Mouse (Mus musculus) MEL (cell line): ENCODE results near the gene 9430015G10Rik. TPM values are rescaled to one million over a fixed set of nuclear protein-coding genes. Genes with fewer than 3 reads are reported as not detected.

Experiments used
- DNase-seq: peaks from one replicate; pipeline ENCODE4 v3.0.0; 2011; ENCODE audit warnings: low read depth, low spot score
- H3K27ac ChIP-seq: 2 replicates; pipeline ENCODE4 v1.5.1; 2012; ENCODE audit warnings: low read depth, mild to moderate bottlenecking, control low read depth, low read length, moderate library complexity; ENCODE audit not compliant: control insufficient read depth
- H3K27me3 ChIP-seq, 2 experiments: fragments of 150-350 bp in 1 of 2; sonication (generic) in 1 of 2; 2 replicates each; pipeline ENCODE4 v1.6.1; 2012; ENCODE audit warnings: low read length in 2 of 2, mild to moderate bottlenecking in 2 of 2, improper control_type of control experiment in 1 of 2, moderate library complexity in 1 of 2; ENCODE audit not compliant: insufficient read depth in 2 of 2, control insufficient read depth in 1 of 2
- H3K36me3 ChIP-seq, 2 experiments: 2 replicates each; pipeline ENCODE4 v1.6.1; 2012 to 2014; ENCODE audit warnings: low read length in 2 of 2, improper control_type of control experiment in 1 of 2, inconsistent platforms in 1 of 2, mild to moderate bottlenecking in 1 of 2; ENCODE audit not compliant: insufficient read depth in 2 of 2, control insufficient read depth in 1 of 2
- H3K4me1 ChIP-seq, 2 experiments: fragments of 150-350 bp in 1 of 2; sonication (generic) in 1 of 2; 2 replicates each; pipeline ENCODE4 v1.6.1; 2012; ENCODE audit warnings: low read length in 2 of 2, improper control_type of control experiment in 1 of 2, mild to moderate bottlenecking in 1 of 2; ENCODE audit not compliant: insufficient read depth in 2 of 2, control insufficient read depth in 1 of 2
- H3K4me3 ChIP-seq, 2 experiments: fragments of 150-350 bp in 1 of 2; sonication (generic) in 1 of 2; 2 replicates each; pipeline ENCODE4 v1.5.1; 2012; ENCODE audit warnings: low read depth in 2 of 2, low read length in 2 of 2, mild to moderate bottlenecking in 2 of 2, moderate library complexity in 2 of 2, control low read depth in 1 of 2, improper control_type of control experiment in 1 of 2; ENCODE audit not compliant: control insufficient read depth in 1 of 2, insufficient read depth in 1 of 2
- H3K79me2 ChIP-seq: 2 replicates; pipeline ENCODE4 v1.6.1; 2012; ENCODE audit warnings: mild to moderate bottlenecking, low read length, moderate library complexity; ENCODE audit not compliant: control insufficient read depth, poor library complexity, insufficient read depth
- H3K9ac ChIP-seq: 2 replicates; pipeline ENCODE4 v1.6.1; 2012; ENCODE audit warnings: low read depth, mild to moderate bottlenecking, control low read depth, low read length, moderate library complexity; ENCODE audit not compliant: control insufficient read depth, poor library complexity, severe bottlenecking
- H3K9me3 ChIP-seq: fragments of 150-350 bp; sonication (generic); replicated peaks from 2 replicates; pipeline ENCODE4 v1.6.1; 2012; ENCODE audit warnings: mild to moderate bottlenecking, low read length, improper control_type of control experiment, moderate library complexity; ENCODE audit not compliant: insufficient read depth
- BHLHE40 ChIP-seq: IDR thresholded peaks from 2 replicates; pipeline ENCODE4 v1.6.1; 2012; ENCODE audit warnings: low read depth, mild to moderate bottlenecking, inconsistent platforms, low read length, improper control_type of control experiment, borderline replicate concordance
- CHD1 ChIP-seq: IDR thresholded peaks from 2 replicates; pipeline ENCODE4 v1.6.1; 2012; ENCODE audit warnings: low read depth, mild to moderate bottlenecking, inconsistent platforms, low read length, improper control_type of control experiment
- CHD2 ChIP-seq: IDR thresholded peaks from 2 replicates; pipeline ENCODE4 v1.6.1; 2011; ENCODE audit warnings: low read length, improper control_type of control experiment
- CTCF ChIP-seq, 3 experiments: IDR thresholded peaks in 2 of 3; conservative IDR thresholded peaks in 1 of 3; 2 replicates each; pipeline ENCODE4 v1.5.1; 2011 to 2012; ENCODE audit warnings: low read length in 3 of 3, low read depth in 2 of 3, mild to moderate bottlenecking in 2 of 3, improper control_type of control experiment in 1 of 3, inconsistent platforms in 1 of 3, mixed read lengths in 1 of 3, moderate library complexity in 1 of 3; ENCODE audit not compliant: control insufficient read depth in 1 of 3, insufficient read depth in 1 of 3, poor library complexity in 1 of 3, severe bottlenecking in 1 of 3
- ELF1 ChIP-seq: IDR thresholded peaks from 2 replicates; pipeline ENCODE4 v1.6.1; 2014; ENCODE audit warnings: low read depth, mild to moderate bottlenecking, inconsistent platforms, low read length, improper control_type of control experiment, moderate library complexity
- EP300 ChIP-seq, 2 experiments: IDR thresholded peaks; 2 replicates each; pipeline ENCODE4 v1.6.1; 2011; ENCODE audit warnings: improper control_type of control experiment in 2 of 2, low read length in 2 of 2, low read depth in 1 of 2, mild to moderate bottlenecking in 1 of 2
- ETS1 ChIP-seq: IDR thresholded peaks from 2 replicates; pipeline ENCODE4 v1.6.1; 2012; ENCODE audit warnings: low read depth, mild to moderate bottlenecking, inconsistent platforms, low read length, improper control_type of control experiment, moderate library complexity
- GABPA ChIP-seq: IDR thresholded peaks from 2 replicates; pipeline ENCODE4 v1.6.1; 2012; ENCODE audit warnings: low read depth, mild to moderate bottlenecking, inconsistent platforms, low read length, improper control_type of control experiment, moderate library complexity
- GATA1 ChIP-seq: IDR thresholded peaks from 2 replicates; pipeline ENCODE4 v1.6.1; 2011; ENCODE audit warnings: low read depth, low read length, improper control_type of control experiment
- JUND ChIP-seq: IDR thresholded peaks from 2 replicates; pipeline ENCODE4 v1.6.1; 2011; ENCODE audit warnings: low read depth, mild to moderate bottlenecking, improper control_type of control experiment, low read length
- KAT2A ChIP-seq: conservative IDR thresholded peaks from 2 replicates; pipeline ENCODE4 v1.6.1; 2012; ENCODE audit warnings: low read depth, low read length, improper control_type of control experiment, inconsistent platforms
- MAFK ChIP-seq: IDR thresholded peaks from 2 replicates; pipeline ENCODE4 v1.6.1; 2011; ENCODE audit warnings: low read depth, mild to moderate bottlenecking, low read length, improper control_type of control experiment, borderline replicate concordance
- MAX ChIP-seq: IDR thresholded peaks from 2 replicates; pipeline ENCODE4 v1.6.1; 2011; ENCODE audit warnings: low read length, improper control_type of control experiment
- MAZ ChIP-seq: IDR thresholded peaks from 2 replicates; pipeline ENCODE4 v1.6.1; 2012; ENCODE audit warnings: low read depth, mild to moderate bottlenecking, inconsistent platforms, low read length, improper control_type of control experiment
- MEF2A ChIP-seq: IDR thresholded peaks from 2 replicates; pipeline ENCODE4 v1.6.1; 2014; ENCODE audit warnings: low read depth, mild to moderate bottlenecking, inconsistent platforms, low read length, improper control_type of control experiment; ENCODE audit not compliant: poor library complexity, insufficient replicate concordance, severe bottlenecking; ENCODE audit errors: extremely low read depth
- MYB ChIP-seq: IDR thresholded peaks from 2 replicates; pipeline ENCODE4 v1.6.1; 2011; ENCODE audit warnings: mild to moderate bottlenecking, low read depth, low read length, improper control_type of control experiment
- MYC ChIP-seq: IDR thresholded peaks from 2 replicates; pipeline ENCODE4 v1.6.1; 2011; ENCODE audit warnings: low read depth, mild to moderate bottlenecking, low read length, improper control_type of control experiment, moderate library complexity
- NELFE ChIP-seq: IDR thresholded peaks from 2 replicates; pipeline ENCODE4 v1.6.1; 2011; ENCODE audit warnings: low read depth, low read length, improper control_type of control experiment
- NRF1 ChIP-seq: IDR thresholded peaks from 2 replicates; pipeline ENCODE4 v1.6.1; 2014; ENCODE audit warnings: low read depth, mild to moderate bottlenecking, inconsistent platforms, low read length, improper control_type of control experiment, moderate library complexity; ENCODE audit not compliant: poor library complexity, insufficient read depth, severe bottlenecking
- POLR2A ChIP-seq, 2 experiments: IDR thresholded peaks; 2 replicates each; pipeline ENCODE4 v1.6.1; 2011 to 2012; ENCODE audit warnings: low read length in 2 of 2, mild to moderate bottlenecking in 2 of 2, control low read depth in 1 of 2, improper control_type of control experiment in 1 of 2, low read depth in 1 of 2, moderate library complexity in 1 of 2; ENCODE audit not compliant: control insufficient read depth in 1 of 2, insufficient read depth in 1 of 2, poor library complexity in 1 of 2
- POLR2AphosphoS2 ChIP-seq: IDR thresholded peaks from 2 replicates; pipeline ENCODE4 v1.6.1; 2011; ENCODE audit warnings: low read length, improper control_type of control experiment
- POLR2AphosphoS5 ChIP-seq: IDR thresholded peaks from 2 replicates; pipeline ENCODE4 v1.6.1; 2012; ENCODE audit warnings: low read depth, borderline replicate concordance, mild to moderate bottlenecking, inconsistent platforms, low read length, moderate library complexity, mixed read lengths
- RAD21 ChIP-seq: IDR thresholded peaks from 2 replicates; pipeline ENCODE4 v1.6.1; 2011; ENCODE audit warnings: mild to moderate bottlenecking, low read depth, low read length, improper control_type of control experiment
- RCOR1 ChIP-seq: IDR thresholded peaks from 2 replicates; pipeline ENCODE4 v1.6.1; 2012; ENCODE audit warnings: low read depth, mild to moderate bottlenecking, inconsistent platforms, low read length, improper control_type of control experiment
- SIN3A ChIP-seq: IDR thresholded peaks from 2 replicates; pipeline ENCODE4 v1.6.1; 2012; ENCODE audit warnings: low read length, improper control_type of control experiment, inconsistent platforms
- SMC3 ChIP-seq: IDR thresholded peaks from 2 replicates; pipeline ENCODE4 v1.6.1; 2011; ENCODE audit warnings: low read depth, low read length, improper control_type of control experiment
- TAL1 ChIP-seq: IDR thresholded peaks from 2 replicates; pipeline ENCODE4 v1.6.1; 2012; ENCODE audit warnings: mild to moderate bottlenecking, inconsistent platforms, low read length, moderate library complexity, mixed read lengths
- TBP ChIP-seq: IDR thresholded peaks from 2 replicates; pipeline ENCODE4 v1.8.0; 2011; ENCODE audit warnings: low read depth, low read length, improper control_type of control experiment
- TCF12 ChIP-seq: IDR thresholded peaks from 2 replicates; pipeline ENCODE4 v1.6.1; 2014; ENCODE audit warnings: low read depth, mild to moderate bottlenecking, inconsistent platforms, low read length, improper control_type of control experiment, moderate library complexity
- UBTF ChIP-seq: IDR thresholded peaks from 2 replicates; pipeline ENCODE4 v1.6.1; 2012; ENCODE audit warnings: low read depth, mild to moderate bottlenecking, inconsistent platforms, low read length, improper control_type of control experiment, moderate library complexity, borderline replicate concordance; ENCODE audit not compliant: insufficient read depth
- USF2 ChIP-seq, 2 experiments: IDR thresholded peaks; 2 replicates each; pipeline ENCODE4 v1.6.1; 2011 to 2012; ENCODE audit warnings: improper control_type of control experiment in 2 of 2, low read length in 2 of 2, borderline replicate concordance in 1 of 2, inconsistent platforms in 1 of 2, low read depth in 1 of 2, mild to moderate bottlenecking in 1 of 2; ENCODE audit not compliant: insufficient read depth in 1 of 2
- ZC3H11A ChIP-seq: IDR thresholded peaks from 2 replicates; pipeline ENCODE4 v1.6.1; 2012; ENCODE audit warnings: low read depth, mild to moderate bottlenecking, inconsistent platforms, low read length, improper control_type of control experiment
- ZKSCAN1 ChIP-seq: IDR thresholded peaks from 2 replicates; pipeline ENCODE4 v1.6.1; 2012; ENCODE audit warnings: low read depth, mild to moderate bottlenecking, inconsistent platforms, low read length, improper control_type of control experiment, moderate library complexity
- ZMIZ1 ChIP-seq: IDR thresholded peaks from 2 replicates; pipeline ENCODE4 v1.6.1; 2012; ENCODE audit warnings: low read depth, mild to moderate bottlenecking, inconsistent platforms, low read length, improper control_type of control experiment, moderate library complexity
- ZNF384 ChIP-seq: IDR thresholded peaks from 2 replicates; pipeline ENCODE4 v1.6.1; 2012; ENCODE audit warnings: low read depth, mild to moderate bottlenecking, inconsistent platforms, low read length, improper control_type of control experiment
- polyA plus RNA-seq, 2 experiments: library from polyadenylated mRNA; stranded (reverse) in 1 of 2; unstranded in 1 of 2; fragments of >175 nt in 1 of 2; fragments of >200 nt in 1 of 2; gene quantifications; 2 replicates each; pipeline versions ENCODE4 v1.2.1 to v1.2.4; 2012; ENCODE audit warnings: low replicate concordance in 2 of 2, low read depth in 1 of 2; ENCODE audit not compliant: insufficient read length in 2 of 2, insufficient read depth in 1 of 2, missing spikeins in 1 of 2
- total RNA-seq: library from RNA; depleted of rRNA; stranded (reverse); fragments of 300-350 nt; gene quantifications from 2 replicates; pipeline ENCODE4 v1.2.3, GENCODE M21; 2012

Gene 9430015G10Rik
- total and polyA plus RNA-seq, 3 experiments: 28.7 to 52.9 TPM; not detected in 1

GRCm38 (mm10) chr4:156108606-156109546 lies 906 bp upstream of the 9430015G10Rik start:
- Histone ChIP-seq H3K36me3 (peaks cover 0 to 11% of the 10 kb centered on the region in 2 experiments; a peak in 2 of 4 replicates), H3K9ac (peak overlapping the region; percentile 64), H3K27ac (peak overlapping the region; percentile 15), H3K79me2 (peaks cover 13% of the 10 kb centered on the region), H3K9me3 (no peaks in the 10 kb centered on the region), H3K4me1 (peaks cover 2 to 4% of the 10 kb centered on the region in 2 experiments; a peak in 2 of 4 replicates), H3K27me3 (no peaks in the 10 kb centered on the region), H3K4me3 (peak overlapping the region; percentile 25 to 52)
- peak; percentile 81 for DNase-seq
- TF ChIP-seq BHLHE40 (no peak), ZC3H11A (no peak), NELFE (peak; percentile 55), UBTF (no peak), RCOR1 (no peak), POLR2A (IDR thresholded peaks at IDR 0.05; ENCODE audit: control insufficient read depth in 1 of 2, insufficient read depth in 1 of 2, low read depth in 1 of 2, low read length in 2 of 2, poor library complexity in 1 of 2) (no peak), NRF1 (no peak), SIN3A (peak; percentile 33; the same call in 1 of the 2 replicates), KAT2A (no peak), ELF1 (no peak), ETS1 (no peak), GABPA (no peak; the same call in 1 of the 2 replicates), MAX (peak; percentile 50; the same call in 1 of the 2 replicates), ZNF384 (no peak; the same call in 1 of the 2 replicates), USF2 (IDR thresholded peaks at IDR 0.05; ENCODE audit: borderline replicate concordance in 1 of 2, insufficient read depth in 1 of 2, low read depth in 1 of 2, low read length in 2 of 2) (no peak), ZMIZ1 (0 out of 2 replicates have a peak, but pooled peaks have one; percentile 37), TBP (no peak), TCF12 (no peak), CHD2 (no peak), MAZ (no peak), CTCF (IDR thresholded peaks at IDR 0.05 in 2 of 3, conservative IDR thresholded peaks at IDR 0.05 in 1 of 3; ENCODE audit: control insufficient read depth in 1 of 3, insufficient read depth in 1 of 3, low read depth in 2 of 3, low read length in 3 of 3, poor library complexity in 1 of 3, severe bottlenecking in 1 of 3) (peak in 1 of 3 experiments; percentile 14; a peak in 2 of 6 replicates), JUND (no peak), MEF2A (no peak), GATA1 (no peak), EP300 (IDR thresholded peaks at IDR 0.05; ENCODE audit: low read depth in 1 of 2, low read length in 2 of 2) (no peak), RAD21 (peak; percentile 8), MAFK (no peak), MYC (no peak), TAL1 (no peak), SMC3 (peak; percentile 16), MYB (no peak), ZKSCAN1 (no peak), CHD1 (no peak), POLR2AphosphoS5 (no peak), POLR2AphosphoS2 (peak; percentile 56; the same call in 1 of the 2 replicates)
